Mouse (Mus musculus) E14TG2a.4 (cell line): ENCODE data around the gene Adam19.

Experiments used
- CTCF ChIP-seq: conservative IDR thresholded peaks from 2 replicates; pipeline ENCODE4 v1.5.1; 2014; ENCODE audit warnings: low read length
- NANOG ChIP-seq: IDR thresholded peaks from 2 replicates; pipeline ENCODE4 v1.6.1; 2014; ENCODE audit warnings: borderline replicate concordance, low read length, mixed read lengths

GRCm38 (mm10) chr11:46177246-46178043 is 121.7 kb downstream of the Adam19 start:
- no peak for TF ChIP-seq CTCF
- no peak for TF ChIP-seq NANOG
